Mouse (Mus musculus): ENCODE measurements around the gene Ccdc84.

DNA sequence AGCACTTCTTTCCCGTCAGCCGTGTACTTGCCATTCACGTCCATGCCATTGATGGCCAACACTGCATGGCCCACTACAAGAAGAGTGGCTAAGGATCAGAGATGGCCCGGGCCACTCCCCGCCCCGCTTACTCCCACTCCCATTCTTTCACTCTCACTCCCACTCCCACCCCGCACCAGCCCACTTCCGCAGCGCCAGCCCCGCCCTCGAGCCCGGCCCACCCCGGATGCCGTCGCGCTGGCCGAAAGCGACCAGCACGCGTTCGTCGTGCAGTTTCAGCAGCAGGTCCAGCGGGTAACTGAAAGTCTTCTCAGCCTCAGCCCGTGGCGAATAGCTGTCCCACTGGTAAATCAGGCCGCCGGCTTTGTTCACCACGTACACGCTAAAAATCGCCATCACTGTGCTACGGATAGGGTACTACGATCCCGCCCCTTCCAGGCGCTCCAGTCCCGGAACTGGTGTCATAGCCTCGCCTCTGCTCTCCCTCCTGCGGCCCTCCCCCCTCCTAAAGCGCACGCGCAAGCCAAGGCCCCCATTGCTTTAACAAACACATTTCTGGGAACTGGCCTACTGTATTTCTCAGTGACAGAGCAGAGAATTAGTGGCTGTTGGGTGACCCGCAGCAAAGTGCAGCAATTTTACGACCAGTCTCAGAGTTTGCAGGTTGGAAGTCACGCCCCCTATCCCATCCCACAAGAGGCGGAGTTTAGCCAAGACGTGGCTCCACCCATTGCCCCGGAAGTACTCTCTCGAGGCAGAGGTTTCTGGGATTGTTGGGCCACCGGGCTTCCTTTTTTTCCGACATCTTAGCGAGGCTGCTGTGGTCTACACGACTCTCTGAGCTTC lies 11.2 kb downstream of the Ccdc84 start, which contains the start of the genes Rps25 and Trappc4:
- peak; percentile 43; the same call in 1 of the 2 replicates for TF ChIP-seq POLR2A (IDR thresholded peaks at IDR 0.05; ENCODE audit: borderline replicate concordance, insufficient read depth, low read length)
- no peak for TF ChIP-seq CTCF (IDR thresholded peaks at IDR 0.05; ENCODE audit: borderline replicate concordance, insufficient read depth, low read depth, low read length)

Measured in cerebellum, adult 2 months (tissue).